Mouse (Mus musculus) right cerebral cortex, postnatal 14 days (tissue): ENCODE measurements at regions not wholly inside any gene's neighbourhood (a gene's known extent, or its start where the extent isn't known, plus 50 kb on each side); places are given as distances from the start of the nearest gene placed in this dataset.

Source experiments
- DNase-seq: peaks from one replicate; pipeline ENCODE4 v3.0.0; 2022

- no peak for DNase-seq
Observed at GRCm38 (mm10) chr5:58705561-58705960, 987.8 kb downstream of the Pcdh7 start.

DNA sequence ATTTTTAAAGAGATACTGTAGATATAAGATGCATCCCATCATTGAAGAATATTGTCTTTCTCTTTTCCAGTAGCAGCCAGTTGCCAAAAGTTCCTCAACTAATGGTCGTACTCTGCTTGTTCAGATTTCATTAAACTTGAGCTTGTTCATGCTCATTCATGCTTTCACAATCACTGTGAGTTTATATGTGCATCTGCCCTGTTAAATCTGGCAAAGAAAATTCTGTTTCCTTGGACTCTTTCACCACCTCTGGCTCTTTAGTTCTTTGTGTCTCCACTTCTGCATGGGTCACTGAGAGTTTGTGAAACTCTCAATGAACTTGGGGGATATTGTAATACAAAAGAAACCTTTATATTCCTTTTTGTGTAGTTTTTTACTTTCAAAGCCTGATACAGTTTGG, 994.6 kb downstream of the Pcdh7 start:
- DNase-seq = no peak

- no peak for DNase-seq
Observed at GRCm38 (mm10) chr5:58733366-58733765, 1015.6 kb downstream of the Pcdh7 start.

- DNase-seq = no peak
Observed at GRCm38 (mm10) chr5:58733961-58734360, 1016.2 kb downstream of the Pcdh7 start.

- peak; percentile 57 for DNase-seq
Observed at GRCm38 (mm10) chr5:58736610-58737009, 1018.8 kb downstream of the Pcdh7 start.

- no peak for DNase-seq
Observed at GRCm38 (mm10) chr5:58737264-58737883, 1019.6 kb downstream of the Pcdh7 start.

DNA sequence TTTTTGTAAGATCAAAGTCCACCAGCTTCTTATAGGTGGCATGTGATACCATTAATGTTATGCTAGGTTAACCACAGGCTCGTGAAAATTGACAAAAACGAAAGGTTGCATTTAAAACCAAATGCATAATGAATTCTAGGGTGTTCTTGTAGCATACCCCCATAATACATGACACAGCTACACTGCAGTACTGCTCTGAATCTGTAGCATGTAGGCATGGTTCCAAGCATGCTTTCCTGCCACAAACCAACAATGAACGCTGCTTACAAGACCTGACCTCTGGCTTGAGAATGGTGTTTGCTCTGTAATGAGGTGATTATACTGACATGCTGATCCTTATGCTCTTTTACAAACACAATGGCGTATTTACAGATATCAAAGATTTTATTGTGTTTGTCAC, 1020.3 kb downstream of the Pcdh7 start:
- no peak for DNase-seq

DNA sequence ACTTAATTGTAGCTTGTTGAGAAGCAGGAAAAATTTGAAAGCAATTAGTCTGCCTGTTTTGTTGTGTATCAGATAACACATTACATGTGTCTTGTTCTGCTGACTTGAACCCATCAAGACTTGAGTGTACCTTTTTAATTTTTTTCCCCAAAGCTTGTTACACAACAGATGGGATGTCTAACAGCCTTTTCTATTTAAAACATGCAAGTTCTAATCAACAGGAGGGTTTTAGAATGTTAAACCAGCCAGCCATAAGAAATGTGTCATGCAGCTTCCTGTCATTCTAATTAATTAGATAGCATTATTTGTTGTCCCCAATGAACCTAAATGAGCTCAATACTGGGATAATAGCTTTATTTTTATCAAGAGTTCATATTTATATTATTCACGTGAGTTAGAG, 1023.0 kb downstream of the Pcdh7 start:
- DNase-seq = no peak

- no peak for DNase-seq
Observed at GRCm38 (mm10) chr5:58747684-58748083, 1029.9 kb downstream of the Pcdh7 start.

GRCm38 (mm10) chr5:58751777-58752176, 1034.0 kb downstream of the Pcdh7 start:
- no peak for DNase-seq
